ENCODE assay signal across 8 mouse cellular contexts in the genomic region with DNA sequence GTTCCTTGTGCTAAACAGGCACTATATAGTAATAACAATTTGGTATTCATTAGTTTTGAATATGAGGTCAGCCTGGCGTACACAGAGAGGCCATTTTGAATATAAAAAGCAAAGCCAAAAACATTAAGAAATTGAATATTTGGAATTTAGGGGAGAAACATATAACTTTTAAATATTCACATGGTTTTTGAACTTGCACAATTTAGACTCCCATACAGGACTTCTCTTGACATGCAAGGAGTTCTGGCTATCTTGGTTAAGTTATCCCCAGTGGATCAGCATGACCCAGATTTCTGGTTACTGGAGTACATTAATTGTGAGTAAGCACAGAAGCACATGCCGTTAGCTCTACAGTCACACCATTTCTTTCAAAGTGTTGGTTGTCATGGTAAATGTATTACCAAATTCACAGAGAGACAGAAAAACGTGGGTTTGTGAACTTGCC. TPM values are rescaled to one million over a fixed set of nuclear protein-coding genes. Genes with fewer than 3 reads are reported as not detected.
A peak's percentile ranks its signal among the peaks of the same experiment; 100 is the strongest.
DNase-seq lines count a peak whose midpoint lies in the region; ATAC-seq and TF ChIP-seq lines count a peak whose summit lies in the region.

No protein-coding gene starts in this region.

- 23% methylated on average over 3 of the region's 3 CpGs for WGBS in kidney, postnatal 0 days
- 42% methylated on average over 3 of the region's 3 CpGs for WGBS in hindbrain, embryonic 14.5 days

- no peaks in the 10 kb centered on the region for H3K9me3 ChIP-seq in kidney, postnatal 0 days (replicated peaks; ENCODE audit: low read length)
- no peaks in the 10 kb centered on the region for H3K9me3 ChIP-seq in hindbrain, embryonic 14.5 days (ENCODE audit: control insufficient read depth, low read length)

- H3K4me1 ChIP-seq in kidney, postnatal 0 days (replicated peaks; ENCODE audit: insufficient read depth, low read length), result no peaks in the 10 kb centered on the region
- peaks cover 23% of the 10 kb centered on the region for H3K4me1 ChIP-seq in bone marrow macrophage, adult 2 months (ENCODE audit: control insufficient read depth, insufficient read depth, low read length)
- H3K4me1 ChIP-seq in hindbrain, embryonic 14.5 days (replicated peaks; ENCODE audit: control insufficient read depth, insufficient read depth, low read length), result peaks cover 17% of the 10 kb centered on the region

- H3K27me3 ChIP-seq in kidney, postnatal 0 days (ENCODE audit: insufficient read depth, low read length), result no peaks in the 10 kb centered on the region
- H3K27me3 ChIP-seq in hindbrain, embryonic 14.5 days (ENCODE audit: control insufficient read depth, insufficient read depth, low read length), result no peaks in the 10 kb centered on the region
- H3K27me3 ChIP-seq in myocyte (ENCODE audit: control insufficient read depth, insufficient read depth, insufficient read length), result no peaks in the 10 kb centered on the region

- H3K4me2 ChIP-seq in kidney, postnatal 0 days (ENCODE audit: low read length), result peak overlapping the region; percentile 67
- H3K4me2 ChIP-seq in hindbrain, embryonic 14.5 days (replicated peaks), result peak overlapping the region; percentile 61
- peak overlapping the region; percentile 89 for H3K4me2 ChIP-seq in myocyte (ENCODE audit: low read depth)

- no peaks in the 10 kb centered on the region for H3K79me2 ChIP-seq in myocyte (ENCODE audit: control insufficient read depth, insufficient read depth)

- TF ChIP-seq POLR2A in bone marrow macrophage, adult 2 months (IDR thresholded peaks at IDR 0.05; ENCODE audit: borderline replicate concordance, low read depth, low read length), result no peak
- no peak for TF ChIP-seq POLR2A in myocyte (IDR thresholded peaks at IDR 0.05; ENCODE audit: insufficient read length, low read depth)

- H3K27ac ChIP-seq in kidney, postnatal 0 days, result peak overlapping the region; percentile 98
- H3K27ac ChIP-seq in bone marrow macrophage, adult 2 months (ENCODE audit: insufficient read depth, low read depth, low read length), result peak overlapping the region; percentile 91
- peak overlapping the region; percentile 96 for H3K27ac ChIP-seq in hindbrain, embryonic 14.5 days

- H3K9ac ChIP-seq in kidney, postnatal 0 days (ENCODE audit: low read depth, low read length), result peak overlapping the region; percentile 70; the same call in 1 of the 2 replicates
- peak overlapping the region; percentile 63 for H3K9ac ChIP-seq in hindbrain, embryonic 14.5 days

- ATAC-seq in kidney, postnatal 0 days (replicated peaks; ENCODE audit: low FRiP score, low read depth), result no peak
- no peak for ATAC-seq in hindbrain, embryonic 14.5 days (ENCODE audit: low FRiP score)

- DNase-seq in kidney, postnatal 0 days (ENCODE audit: low spot score), result peak; percentile 47
- DNase-seq in kidney, postnatal 14 days, result no peak
- DNase-seq in hindbrain, embryonic 14.5 days (ENCODE audit: low spot score), result peak; percentile 52
- no peak for DNase-seq in adrenal gland, postnatal 10 days
- no peak for DNase-seq in right cerebral cortex, postnatal 10 days (ENCODE audit: low spot score in 2 of 2)
- DNase-seq in lung, postnatal 25 days (ENCODE audit: low spot score), result no peak

- H3ac ChIP-seq in myocyte (ENCODE audit: control insufficient read depth, insufficient read length), result peak overlapping the region; percentile 58

- TF ChIP-seq CTCF in kidney, postnatal 0 days (IDR thresholded peaks at IDR 0.05; ENCODE audit: low read depth), result no peak
- no peak for TF ChIP-seq CTCF in bone marrow macrophage, adult 2 months (IDR thresholded peaks at IDR 0.05; ENCODE audit: low read depth, low read length)

- H3K36me3 ChIP-seq in kidney, postnatal 0 days (ENCODE audit: insufficient read depth, low read length), result no peaks in the 10 kb centered on the region
- no peaks in the 10 kb centered on the region for H3K36me3 ChIP-seq in hindbrain, embryonic 14.5 days (replicated peaks; ENCODE audit: control insufficient read depth, insufficient read depth)
- no peaks in the 10 kb centered on the region for H3K36me3 ChIP-seq in myocyte (ENCODE audit: control insufficient read depth, insufficient read depth)

- H3K4me3 ChIP-seq in kidney, postnatal 0 days (replicated peaks; ENCODE audit: low read depth, low read length), result peak overlapping the region; percentile 44
- peak overlapping the region; percentile 57 for H3K4me3 ChIP-seq in bone marrow macrophage, adult 2 months (ENCODE audit: insufficient read depth, low read length)
- H3K4me3 ChIP-seq in hindbrain, embryonic 14.5 days (replicated peaks; ENCODE audit: low read length), result peak overlapping the region; percentile 51
- peak overlapping the region; percentile 50 for H3K4me3 ChIP-seq in myocyte

TF ChIP-seq in myocyte, 11 proteins besides CTCF, POLR2A, EP300 and RAD21:
- TF ChIP-seq TCF3 (IDR thresholded peaks at IDR 0.05; ENCODE audit: insufficient read length, low read depth), result no peak
- TF ChIP-seq MYOG (IDR thresholded peaks at IDR 0.05; ENCODE audit: control insufficient read depth in 1 of 3, insufficient read depth in 1 of 3, insufficient read length in 2 of 3, low read depth in 2 of 3), result no peak
- TF ChIP-seq SRF (IDR thresholded peaks at IDR 0.05; ENCODE audit: control insufficient read depth, insufficient read length, low read depth), result no peak
- TF ChIP-seq MAX (IDR thresholded peaks at IDR 0.05; ENCODE audit: low read depth), result no peak
- no peak for TF ChIP-seq POLR2AphosphoS2 (IDR thresholded peaks at IDR 0.05; ENCODE audit: insufficient read length, low read depth)
- TF ChIP-seq CEBPB (IDR thresholded peaks at IDR 0.05; ENCODE audit: insufficient read depth, poor library complexity, severe bottlenecking), result no peak
- no peak for TF ChIP-seq USF1 (IDR thresholded peaks at IDR 0.05; ENCODE audit: low read depth)
- no peak for TF ChIP-seq TCF12 (IDR thresholded peaks at IDR 0.05; ENCODE audit: insufficient read depth, poor library complexity, severe bottlenecking)
- TF ChIP-seq REST (IDR thresholded peaks at IDR 0.05; ENCODE audit: insufficient read depth, insufficient read length), result no peak
- no peak for TF ChIP-seq E2F4 (IDR thresholded peaks at IDR 0.05; ENCODE audit: insufficient read depth)
- no peak for TF ChIP-seq MYOD1 (IDR thresholded peaks at IDR 0.05; ENCODE audit: control insufficient read depth in 1 of 3, insufficient read length in 2 of 3, low read depth in 2 of 3)
TF ChIP-seq in myocyte: peak in this region for 0.

RNA-seq across cellular contexts. Expression of gene Zfp239, which starts 18.5 kb away (rescaled TPM):
- polyA plus RNA-seq in kidney, postnatal 0 days (2015; fragmentation: Nextera tagmentation; extraction: Ambion mirVana), result 9.0 and 11.0 TPM in 2 replicates
- 0.62 and 1.3 TPM in 2 replicates for polyA plus RNA-seq in bone marrow macrophage, adult 2 months (2012; ENCODE audit: insufficient read depth, insufficient read length, missing spikeins)
- 12.8 and 14.8 TPM in 2 replicates for polyA plus RNA-seq in hindbrain, embryonic 14.5 days (2014; fragmentation: Nextera tagmentation; extraction: Ambion mirVana)
- polyA plus RNA-seq in myocyte (2012; fragmentation: generic; extraction: Trizol), result 2.1 TPM
- total RNA-seq in adrenal gland, postnatal 10 days (2021), result 1 to 10 TPM; 1.9 to 2.7 TPM

RNA-seq across cellular contexts. Expression of gene Hnrnpf, which starts 19.7 kb away (rescaled TPM):
- polyA plus RNA-seq in kidney, postnatal 0 days (2015; fragmentation: Nextera tagmentation; extraction: Ambion mirVana), result 555 and 598 TPM in 2 replicates
- 327 and 355 TPM in 2 replicates for polyA plus RNA-seq in bone marrow macrophage, adult 2 months (2012; ENCODE audit: insufficient read depth, insufficient read length, missing spikeins)
- 254 and 284 TPM in 2 replicates for polyA plus RNA-seq in hindbrain, embryonic 14.5 days (2014; fragmentation: Nextera tagmentation; extraction: Ambion mirVana)
- 186 TPM for polyA plus RNA-seq in myocyte (2012; fragmentation: generic; extraction: Trizol)
- 100 to 1,000 TPM; 424 to 432 TPM for total RNA-seq in adrenal gland, postnatal 10 days (2021)

RNA-seq across cellular contexts. Expression of gene Zfp637, which starts 39.4 kb away (rescaled TPM):
- 93.5 and 95.6 TPM in 2 replicates for polyA plus RNA-seq in kidney, postnatal 0 days (2015; fragmentation: Nextera tagmentation; extraction: Ambion mirVana)
- 20.6 and 25.6 TPM in 2 replicates for polyA plus RNA-seq in bone marrow macrophage, adult 2 months (2012; ENCODE audit: insufficient read depth, insufficient read length, missing spikeins)
- polyA plus RNA-seq in hindbrain, embryonic 14.5 days (2014; fragmentation: Nextera tagmentation; extraction: Ambion mirVana), result 136 and 145 TPM in 2 replicates
- polyA plus RNA-seq in myocyte (2012; fragmentation: generic; extraction: Trizol), result 58.3 TPM
- total RNA-seq in adrenal gland, postnatal 10 days (2021), result 10 to 100 TPM; 30.9 to 38.0 TPM

RNA-seq across cellular contexts. Expression of gene Fxyd4, which starts 57.1 kb away (rescaled TPM):
- 193 and 222 TPM in 2 replicates for polyA plus RNA-seq in kidney, postnatal 0 days (2015; fragmentation: Nextera tagmentation; extraction: Ambion mirVana)
- polyA plus RNA-seq in bone marrow macrophage, adult 2 months (2012; ENCODE audit: insufficient read depth, insufficient read length, missing spikeins), result not detected in 2 replicates
- 1.3 and 2.6 TPM in 2 replicates for polyA plus RNA-seq in hindbrain, embryonic 14.5 days (2014; fragmentation: Nextera tagmentation; extraction: Ambion mirVana)
- polyA plus RNA-seq in myocyte (2012; fragmentation: generic; extraction: Trizol), result 0.64 TPM
- total RNA-seq in adrenal gland, postnatal 10 days (2021), result not detected

Comparison
In these comparisons a context has a peak if more than half of its experiments do, and no peak if none do; other contexts are left out.
1. DNase-seq: peak in kidney, postnatal 0 days (single experiment) and hindbrain, embryonic 14.5 days (single experiment); none in kidney, postnatal 14 days (single experiment), adrenal gland, postnatal 10 days (single experiment), right cerebral cortex, postnatal 10 days (0 of 2) and lung, postnatal 25 days (single experiment).
2. Peak in every context shown above with its lines, with median percentiles within 50 percentile points of each other: H3K27ac ChIP-seq, H3K4me2 ChIP-seq and H3K4me3 ChIP-seq.